Mouse (Mus musculus) erythroblast, embryonic 14.5 days (primary cell): ENCODE data around the gene Exph5.

Source experiments
- GATA1 ChIP-seq: IDR thresholded peaks from 2 replicates; pipeline ENCODE4 v1.6.1; 2012; ENCODE audit warnings: low read length, inconsistent platforms, mixed read lengths
- TAL1 ChIP-seq: IDR thresholded peaks from 3 replicates; pipeline ENCODE4 v1.6.1; 2012; ENCODE audit warnings: low read length, inconsistent platforms, mixed read lengths

- TF ChIP-seq GATA1 (no peak), TAL1 (no peak)
These were observed 102.7 kb downstream of the Exph5 start for GRCm38 (mm10) chr9:53404050-53404752.
